Mouse (Mus musculus) ZHBTc4 (cell line): Measurements from ENCODE around the gene Pde6h.

ENCODE experiments used
- DNase-seq: peaks from one replicate; pipeline ENCODE4 v3.0.0-alpha.2; 2011; ENCODE audit warnings: low read depth, low spot score

Gene Pde6h

GRCm38 (mm10) chr6:136940188-136940960 lies 16.7 kb downstream of the Pde6h start:
- DNase-seq: no peak

DNA sequence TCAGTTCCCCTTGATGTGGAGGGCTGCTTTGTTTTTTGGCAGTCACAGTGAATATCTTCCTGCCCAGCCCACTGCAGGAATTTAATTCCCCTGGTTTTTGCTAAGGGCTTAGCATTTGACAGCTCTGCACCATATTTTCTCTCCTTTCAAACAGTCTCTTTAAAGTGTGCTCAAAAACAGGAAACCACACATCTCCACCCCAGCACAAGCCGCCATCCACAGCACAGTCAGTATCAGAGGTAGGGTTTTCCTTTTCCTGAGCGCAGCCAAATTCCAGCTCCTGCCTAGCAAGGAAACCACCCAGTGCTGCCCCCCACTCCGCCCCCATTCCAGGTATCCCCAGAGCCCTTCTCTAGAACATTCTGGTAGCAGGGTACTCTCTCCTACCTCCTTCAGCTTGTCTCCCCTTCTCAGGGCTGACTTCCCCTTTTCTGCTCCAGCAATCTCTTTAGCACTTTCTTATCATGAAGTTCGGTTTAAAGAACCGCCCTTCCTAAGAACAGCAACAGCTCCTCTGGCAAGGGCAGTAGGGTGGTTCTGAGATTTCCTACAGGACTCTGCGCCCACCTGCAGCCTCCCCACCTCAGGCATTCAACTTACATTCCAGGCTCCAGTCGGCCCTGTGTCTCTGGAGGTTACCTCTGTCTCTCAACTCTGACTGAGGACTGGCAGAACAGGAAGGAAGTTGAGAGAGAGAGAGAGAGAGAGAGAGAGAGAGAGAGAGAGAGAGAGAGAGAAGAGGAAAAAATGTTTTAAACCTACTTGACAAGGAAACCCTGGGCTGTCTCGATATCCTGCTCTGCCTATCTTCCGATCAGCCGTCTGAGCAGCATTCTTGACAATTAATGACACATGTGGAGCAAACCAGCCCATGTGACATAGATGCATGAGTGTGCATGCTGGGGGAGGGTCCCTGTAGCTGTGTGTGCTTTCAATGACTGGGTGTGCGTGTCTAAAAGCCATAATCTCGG lies 17.7 kb downstream of the Pde6h start, which contains the start of gene Arhgdib:
Arhgdib (minus strand) TSS at position 849 of the 971 bp plus-strand sequence.
- peak; percentile 51 for DNase-seq

DNA sequence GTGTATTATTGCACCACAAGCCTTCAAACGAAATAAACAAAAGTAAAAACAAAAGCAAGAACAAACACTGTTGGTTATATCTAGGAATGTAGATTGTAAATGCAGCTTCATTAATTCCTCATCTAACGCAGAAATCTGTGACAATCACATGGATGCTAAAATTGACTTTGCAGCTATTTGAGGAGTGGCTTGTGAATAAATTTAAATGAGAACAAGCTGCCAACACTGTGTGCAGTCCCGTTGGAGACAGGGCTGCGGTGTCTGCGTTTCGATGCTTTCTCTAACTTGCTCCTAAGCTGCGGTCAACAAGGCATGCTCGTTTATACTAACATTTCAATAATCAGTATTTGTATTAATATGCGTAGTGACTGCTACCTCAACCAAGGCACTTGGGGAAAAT lies 18.6 kb downstream of the Pde6h start:
- DNase-seq: no peak

- DNase-seq: no peak
Measured at GRCm38 (mm10) chr6:136943392-136943791, 19.8 kb downstream of the Pde6h start.

DNA sequence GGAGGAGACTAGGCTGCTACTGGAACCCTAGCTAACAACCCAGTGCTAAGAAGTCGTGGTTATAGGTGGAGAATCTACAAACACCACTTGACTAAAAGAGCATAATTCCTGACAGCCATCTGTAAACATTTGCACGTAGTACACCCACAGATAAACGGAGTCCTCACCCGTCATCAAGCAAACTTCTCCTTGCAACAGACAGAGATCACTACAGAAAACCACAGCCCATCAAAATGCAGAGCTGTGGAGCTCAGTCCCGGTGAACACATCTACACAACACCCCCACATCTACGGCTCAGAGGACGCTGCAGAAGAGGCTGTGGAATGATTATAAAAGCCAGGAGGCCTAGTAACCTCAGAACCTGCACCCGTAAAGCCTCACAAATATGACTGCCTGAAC lies 20.9 kb downstream of the Pde6h start:
- DNase-seq: no peak

GRCm38 (mm10) chr6:136946241-136946640 lies 22.6 kb downstream of the Pde6h start:
- DNase-seq: no peak

GRCm38 (mm10) chr6:136946943-136947342 lies 23.3 kb downstream of the Pde6h start:
- no peak for DNase-seq

DNA sequence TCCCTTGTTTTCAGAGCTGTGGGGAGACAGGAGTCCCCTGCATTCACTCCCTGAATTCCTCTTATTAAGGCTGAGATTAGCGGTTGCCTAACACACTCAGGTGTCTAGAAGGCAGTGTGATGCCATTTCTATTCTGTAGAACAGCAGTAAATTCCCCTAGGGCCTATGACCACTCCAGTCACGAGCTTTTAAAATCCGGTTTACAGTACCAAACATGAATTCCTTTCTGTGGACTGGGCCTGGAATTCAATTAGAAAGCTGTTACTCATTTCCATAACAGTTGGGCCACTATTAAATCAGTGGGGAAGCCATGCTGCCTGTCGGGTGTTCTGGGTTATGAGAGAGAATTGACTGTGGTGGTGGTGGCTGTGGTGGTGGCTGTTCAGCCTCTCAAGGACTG lies 24.1 kb downstream of the Pde6h start:
- peak; percentile 43 for DNase-seq

DNA sequence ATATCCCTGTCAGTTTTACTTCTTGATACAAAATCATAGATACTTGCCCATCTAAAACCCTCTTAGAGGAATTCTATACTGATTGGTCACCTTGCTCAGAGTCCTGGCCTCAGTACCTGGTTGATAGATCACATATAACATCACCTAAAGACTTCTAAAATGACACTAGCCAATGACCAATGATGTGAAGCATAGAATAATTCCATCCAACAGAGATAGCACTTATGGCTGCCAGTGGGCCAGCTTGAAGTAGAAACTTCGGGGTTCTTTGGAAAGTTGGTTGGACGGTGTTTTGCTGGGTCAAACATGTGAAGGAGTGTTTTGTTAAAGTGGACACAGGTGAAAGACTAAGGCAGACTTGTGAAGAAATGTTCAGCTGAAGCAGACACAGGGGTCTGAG lies 26.5 kb downstream of the Pde6h start:
- DNase-seq: no peak

GRCm38 (mm10) chr6:136952930-136953329 lies 29.3 kb downstream of the Pde6h start:
- peak; percentile 56 for DNase-seq

DNA sequence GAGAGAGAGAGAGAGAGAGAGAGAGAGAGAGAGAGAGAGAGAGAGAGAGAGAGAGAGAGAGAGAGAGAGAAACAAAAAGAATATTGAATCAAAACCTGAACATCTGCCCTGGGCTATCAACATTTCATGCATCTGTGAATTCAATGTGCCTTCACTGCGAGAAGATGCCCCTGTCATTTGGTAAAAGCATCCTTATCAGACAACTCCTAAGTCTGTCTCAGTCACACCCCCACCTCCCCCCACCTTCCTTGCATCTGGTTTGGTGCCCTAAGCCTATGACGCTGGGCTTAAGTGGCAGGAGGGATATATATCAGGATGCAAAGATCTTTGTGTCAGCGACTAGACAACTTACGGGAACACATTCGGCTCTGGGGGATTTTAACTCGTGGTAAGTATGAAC lies 30.6 kb downstream of the Pde6h start:
- no peak for DNase-seq

GRCm38 (mm10) chr6:136954715-136955114 lies 31.1 kb downstream of the Pde6h start:
- no peak for DNase-seq

GRCm38 (mm10) chr6:136955240-136955639 lies 31.6 kb downstream of the Pde6h start:
- DNase-seq: no peak

GRCm38 (mm10) chr6:136957062-136957461 lies 33.4 kb downstream of the Pde6h start:
- DNase-seq: no peak

- DNase-seq: no peak
Measured at GRCm38 (mm10) chr6:136959131-136959530, 35.5 kb downstream of the Pde6h start.

- no peak for DNase-seq
Measured at GRCm38 (mm10) chr6:136962957-136963356, 39.3 kb downstream of the Pde6h start.

DNA sequence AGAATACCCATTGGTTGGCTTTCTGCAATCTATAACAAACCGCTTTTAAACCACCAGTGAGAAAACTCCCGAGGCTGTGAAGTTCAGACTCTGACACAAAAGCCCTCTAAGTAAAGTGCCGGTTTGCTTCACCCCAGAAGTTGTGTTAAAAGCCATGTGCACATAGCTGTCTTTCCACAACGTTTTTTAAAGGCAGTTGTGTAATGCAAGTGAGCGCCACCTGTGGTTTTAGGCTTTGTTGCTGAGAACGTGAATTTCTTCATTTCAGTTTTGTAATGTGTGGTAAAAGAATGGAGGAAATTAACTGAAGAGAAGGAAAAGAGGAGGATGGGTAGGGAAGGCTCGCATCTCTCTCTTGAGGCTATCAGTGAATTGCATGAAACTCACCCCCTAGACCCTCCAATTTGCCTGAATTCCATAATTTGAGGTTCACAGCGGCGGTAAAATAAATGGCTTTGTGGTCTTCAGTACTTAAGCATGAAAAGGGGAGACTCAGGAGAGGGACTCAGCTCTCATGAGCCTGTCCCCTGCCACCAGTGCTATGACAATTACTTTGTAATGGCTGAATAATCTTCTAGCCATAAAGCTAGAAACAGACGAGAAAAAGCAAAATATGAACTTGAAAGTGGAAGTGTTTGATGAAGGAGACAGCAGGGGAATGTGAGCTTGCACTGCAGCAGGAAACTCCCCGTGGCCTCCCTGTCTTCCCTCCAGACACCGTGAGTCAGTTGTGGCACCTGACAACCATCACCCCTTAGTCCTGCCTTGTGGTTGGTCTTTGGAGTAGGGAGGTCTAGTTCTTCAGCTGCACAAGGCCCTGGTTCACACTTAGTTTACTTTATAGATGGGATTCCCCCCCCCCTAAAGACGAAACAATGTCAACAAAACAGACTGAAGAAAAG lies 41.2 kb downstream of the Pde6h start:
- no peak for DNase-seq

- no peak for DNase-seq
Measured at GRCm38 (mm10) chr6:136965912-136966311, 42.3 kb downstream of the Pde6h start.

GRCm38 (mm10) chr6:136967466-136967865 lies 43.8 kb downstream of the Pde6h start:
- peak; percentile 63 for DNase-seq

DNA sequence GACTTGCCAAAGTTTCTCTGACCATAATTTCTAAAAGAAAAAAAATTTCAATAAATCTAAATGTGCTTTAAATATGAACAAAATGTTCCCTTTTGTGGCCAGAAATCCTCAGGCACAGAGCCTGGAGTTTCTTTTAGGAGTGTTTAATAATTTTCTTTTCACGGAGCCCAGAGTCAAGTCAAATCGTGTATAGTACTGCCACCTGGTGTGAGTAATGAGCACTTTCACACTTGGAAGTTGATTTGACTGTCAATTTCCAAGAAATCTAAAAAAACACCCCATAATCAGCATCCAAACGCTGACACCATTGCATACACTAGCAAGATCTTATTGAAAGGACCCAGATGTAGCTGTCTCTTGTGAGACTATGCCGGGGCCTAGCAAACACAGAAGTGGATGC lies 45.2 kb downstream of the Pde6h start:
- DNase-seq: peak; percentile 52

GRCm38 (mm10) chr6:136979274-136980082 lies 55.8 kb downstream of the Pde6h start:
- no peak for DNase-seq
